Mouse (Mus musculus) ovary, postnatal 36 days (tissue): ENCODE data around the gene Cxcr5.
A peak's percentile ranks its signal among the peaks of the same experiment; 100 is the strongest.

Experiments used
- DNase-seq: peaks from one replicate; pipeline ENCODE4 v3.0.0; 2022; ENCODE audit warnings: low spot score, mixed read lengths

Gene Cxcr5

DNA sequence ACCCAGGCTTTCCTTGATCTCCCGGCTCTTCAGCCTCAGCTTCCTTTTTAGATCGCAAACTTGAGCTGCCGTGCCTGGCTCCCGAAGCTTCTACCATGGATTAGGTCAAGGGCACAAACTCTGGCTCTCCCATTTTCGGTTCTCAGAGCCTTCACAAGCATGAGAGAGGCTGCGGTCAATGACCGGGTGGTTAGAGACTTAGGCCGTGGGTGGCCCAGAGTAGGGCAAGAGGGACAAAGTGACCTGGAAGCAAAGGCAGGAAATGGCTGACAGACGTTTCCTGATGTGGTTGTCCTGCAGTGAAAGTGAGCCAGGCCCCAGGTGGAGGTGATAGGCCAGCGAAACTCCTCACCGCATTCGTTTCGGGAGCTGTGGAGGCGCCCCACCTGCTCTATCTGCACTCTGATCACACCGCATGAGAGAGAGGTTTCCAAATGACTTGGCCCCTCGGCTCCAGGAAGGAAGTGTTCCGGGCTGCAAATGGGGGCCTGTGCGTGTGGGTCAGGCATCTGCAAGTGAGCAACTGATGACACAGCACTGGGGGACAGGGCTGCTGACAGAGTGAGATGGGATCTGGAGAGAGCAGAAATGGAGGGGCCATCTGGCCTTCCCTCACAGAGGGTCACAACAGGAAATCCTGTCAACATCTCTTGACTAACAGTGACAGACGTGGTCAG lies 23.9 kb downstream of the Cxcr5 start:
- DNase-seq: no peak

DNA sequence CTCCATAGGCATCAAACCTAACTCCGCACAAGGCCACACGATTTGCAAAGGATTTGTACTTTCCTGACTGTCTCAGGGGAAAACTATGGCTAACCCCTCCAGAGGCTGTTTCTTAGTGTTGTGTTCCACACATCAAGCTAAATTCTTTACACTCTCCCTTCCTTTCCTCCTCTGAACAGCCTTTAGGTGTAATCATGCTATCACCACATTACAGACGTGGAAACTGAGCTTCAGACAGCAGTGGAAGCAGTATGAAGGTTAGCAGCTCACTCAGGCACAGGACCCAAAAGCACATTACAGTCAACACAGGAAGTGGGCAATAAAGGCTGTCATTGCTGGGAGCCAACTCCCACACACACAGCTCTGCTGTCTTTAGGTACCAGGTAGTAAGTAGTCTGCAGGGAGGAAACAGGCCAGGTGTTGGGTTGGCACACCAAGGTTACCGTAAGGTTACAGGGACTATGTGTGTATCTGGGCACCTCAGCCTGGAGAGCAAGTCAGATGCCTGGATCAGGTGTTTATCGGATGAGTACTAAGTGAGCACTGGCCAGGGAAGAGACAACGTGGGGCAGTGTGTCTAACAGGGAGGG lies 28.6 kb downstream of the Cxcr5 start:
- no peak for DNase-seq

DNA sequence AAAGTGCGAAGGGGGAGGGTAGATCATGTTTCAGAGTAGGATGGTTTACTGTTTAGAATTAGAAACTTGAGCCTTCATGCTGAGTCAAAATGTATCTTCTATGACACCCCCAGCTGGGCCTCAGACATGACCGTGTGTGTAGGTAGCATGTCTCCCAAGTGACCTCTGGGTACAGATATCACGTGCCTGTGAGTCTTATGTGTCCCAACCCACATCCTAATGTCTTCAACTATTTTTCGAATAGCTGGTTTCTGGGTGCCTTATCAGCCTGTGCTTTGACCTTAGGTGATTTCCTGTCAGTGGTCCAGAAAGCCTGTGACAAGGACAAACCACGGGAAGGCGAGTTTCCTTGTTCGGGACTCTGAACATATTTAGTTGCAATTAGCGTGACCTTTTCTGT lies 33.3 kb downstream of the Cxcr5 start:
- DNase-seq: no peak

DNA sequence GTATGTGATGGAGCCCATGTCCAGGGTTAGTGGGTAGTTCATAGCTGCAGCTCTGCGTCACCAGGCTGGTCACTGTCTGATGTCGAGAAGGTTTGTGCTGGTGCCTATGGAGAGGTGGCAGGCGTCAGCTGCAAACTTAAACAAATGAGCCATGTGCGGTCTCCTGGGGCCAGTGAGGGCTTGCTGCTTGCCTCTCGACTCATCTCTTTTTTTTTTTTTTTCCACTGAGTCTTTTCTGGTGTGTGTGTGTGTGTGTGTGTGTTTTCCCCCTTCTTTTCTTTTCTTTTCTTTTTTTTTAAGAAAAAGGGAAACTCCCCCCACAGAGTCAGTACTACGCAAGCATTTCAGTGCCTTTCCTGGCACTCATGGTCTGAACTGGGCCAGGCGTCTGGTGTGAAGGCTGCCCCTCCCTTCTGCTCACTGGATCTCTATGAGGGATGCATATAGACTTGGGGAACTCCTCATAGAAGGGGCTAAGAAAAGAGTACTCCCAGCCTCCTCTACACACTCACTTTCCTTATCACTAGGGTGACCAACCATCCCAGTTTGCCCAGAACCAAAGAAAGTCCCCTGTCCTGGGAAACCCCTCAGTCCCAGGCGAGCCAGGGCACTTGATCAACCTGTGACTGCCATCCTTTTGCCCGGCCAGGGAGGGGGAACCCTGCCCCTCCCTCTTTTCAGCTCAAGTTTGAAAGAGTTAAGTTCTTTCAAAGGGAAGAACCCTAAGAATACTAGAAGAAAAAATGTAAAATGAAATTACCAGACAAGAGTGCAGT lies 35.2 kb downstream of the Cxcr5 start:
- no peak for DNase-seq

DNA sequence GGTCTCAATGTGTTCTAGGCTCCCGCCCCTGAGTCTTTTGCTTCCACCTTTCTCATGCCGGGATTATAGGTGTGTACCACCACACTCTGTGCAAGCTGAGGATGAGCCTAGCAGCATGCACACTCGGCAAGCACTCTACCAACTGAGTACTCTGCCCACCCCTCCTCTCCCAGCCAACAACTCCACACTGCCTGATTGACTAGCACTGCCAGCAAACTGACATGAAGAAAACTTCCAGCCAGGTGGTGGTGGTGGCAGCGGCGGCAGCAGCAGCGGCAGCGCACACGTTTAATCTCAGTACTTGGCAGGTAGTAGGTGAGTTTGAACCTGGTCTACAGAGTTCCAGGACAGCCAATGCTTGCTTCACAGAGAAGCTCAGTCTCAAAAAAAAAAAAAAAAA lies 36.1 kb downstream of the Cxcr5 start:
- no peak for DNase-seq

DNA sequence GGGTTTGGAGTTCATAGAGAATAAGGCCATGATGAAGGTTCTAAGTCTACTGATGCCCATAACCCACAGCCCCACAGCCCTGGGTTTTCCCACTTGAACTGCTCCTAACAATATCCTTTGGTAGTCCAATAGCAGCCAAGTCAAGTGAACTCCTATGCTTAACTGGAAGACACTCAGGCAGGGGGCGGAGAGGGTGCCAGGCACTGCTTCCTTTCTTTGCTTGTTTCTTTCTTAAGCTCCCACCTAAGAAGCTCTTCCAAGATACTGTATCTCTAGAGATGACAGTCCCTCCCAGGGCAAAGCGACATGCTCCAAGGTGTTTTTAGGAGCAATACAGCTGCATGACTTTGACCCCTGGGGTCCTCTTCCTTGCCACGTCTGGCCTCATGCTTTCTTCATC lies 36.7 kb downstream of the Cxcr5 start:
- DNase-seq: no peak

DNA sequence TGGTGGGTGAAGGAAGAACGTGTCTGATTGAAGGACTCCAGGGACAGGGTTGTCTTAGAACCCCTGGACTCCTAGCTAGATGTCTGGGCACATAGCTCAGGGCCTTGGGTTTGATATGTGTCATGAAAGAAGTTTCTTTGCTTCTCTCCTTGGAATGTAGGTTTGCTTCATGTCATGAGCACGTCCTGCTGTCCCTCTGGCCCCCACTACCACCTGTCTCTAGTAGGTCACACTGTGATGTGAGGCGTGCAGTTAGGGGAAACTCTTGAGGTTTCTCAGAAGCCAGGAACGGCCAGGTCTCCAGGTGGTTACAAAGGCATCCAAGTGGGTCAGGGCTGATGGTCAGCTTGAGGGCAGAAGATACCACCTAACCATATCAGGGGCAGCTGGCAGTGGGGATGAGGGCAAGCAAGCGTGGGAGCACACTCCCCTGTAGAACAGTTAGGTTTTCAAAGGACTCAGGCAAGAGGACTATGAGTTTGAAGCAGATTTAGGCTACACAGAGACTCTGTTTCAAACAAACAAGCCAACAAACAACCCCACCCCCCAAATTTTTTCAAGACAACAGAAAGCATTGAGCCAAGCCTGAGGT lies 37.3 kb downstream of the Cxcr5 start:
- no peak for DNase-seq

DNA sequence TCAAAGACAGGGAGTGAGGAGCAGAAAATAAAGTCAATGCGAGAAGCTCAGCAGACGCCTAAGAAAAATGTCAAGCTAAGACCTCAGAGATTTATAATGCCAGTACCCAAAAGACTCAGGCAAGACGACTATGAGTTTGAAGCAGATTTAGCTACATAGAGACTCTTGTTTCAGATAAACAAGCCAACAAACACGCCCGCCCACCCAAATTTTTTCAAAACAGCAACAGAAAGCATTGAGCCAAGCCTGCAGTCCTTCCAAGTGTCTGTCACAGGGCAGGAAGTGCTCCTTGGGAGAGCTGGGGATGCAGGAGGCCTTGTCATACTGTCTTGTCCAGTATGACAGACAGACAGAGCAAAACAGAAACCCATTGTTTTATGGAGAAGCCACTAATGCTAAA lies 38.0 kb downstream of the Cxcr5 start:
- no peak for DNase-seq

DNA sequence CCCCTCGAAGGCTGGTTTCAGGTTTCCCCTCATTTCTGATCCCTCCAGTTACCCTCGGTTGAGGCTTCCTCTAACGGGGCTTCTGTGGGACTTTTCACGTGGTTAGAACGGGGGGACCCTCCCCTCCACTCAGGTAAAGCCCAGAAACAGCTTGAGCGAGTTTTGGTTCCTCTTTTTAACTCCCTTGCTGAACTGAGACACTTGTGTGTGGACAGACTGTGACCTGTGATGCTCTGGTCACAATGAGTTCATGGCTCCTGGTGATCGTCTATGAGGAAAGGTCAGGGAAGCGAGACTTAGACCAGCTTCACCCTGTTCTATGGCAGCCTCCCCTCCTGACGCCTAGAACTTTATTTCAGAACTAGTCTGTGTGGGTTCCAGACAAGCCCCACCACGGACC lies 39.8 kb downstream of the Cxcr5 start:
- DNase-seq: no peak

DNA sequence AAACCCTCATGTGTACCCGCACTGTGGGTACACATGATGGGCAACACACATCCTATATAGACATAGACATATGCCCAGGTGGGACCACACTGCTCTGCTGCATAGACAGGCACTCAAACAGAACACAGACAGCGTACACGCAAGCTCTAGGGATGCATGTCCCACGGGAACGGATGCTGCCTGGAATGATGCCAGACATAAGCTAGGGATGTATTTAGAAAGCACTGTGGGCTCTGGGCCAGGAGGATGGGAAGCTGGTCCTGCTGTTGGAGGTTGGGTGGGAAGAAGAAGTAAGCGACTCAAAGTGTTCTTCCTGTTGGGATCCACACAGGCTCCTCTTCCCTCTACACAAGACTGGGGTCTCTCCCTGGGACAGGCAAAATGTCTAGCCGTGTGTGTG lies 43.6 kb downstream of the Cxcr5 start:
- DNase-seq: no peak

DNA sequence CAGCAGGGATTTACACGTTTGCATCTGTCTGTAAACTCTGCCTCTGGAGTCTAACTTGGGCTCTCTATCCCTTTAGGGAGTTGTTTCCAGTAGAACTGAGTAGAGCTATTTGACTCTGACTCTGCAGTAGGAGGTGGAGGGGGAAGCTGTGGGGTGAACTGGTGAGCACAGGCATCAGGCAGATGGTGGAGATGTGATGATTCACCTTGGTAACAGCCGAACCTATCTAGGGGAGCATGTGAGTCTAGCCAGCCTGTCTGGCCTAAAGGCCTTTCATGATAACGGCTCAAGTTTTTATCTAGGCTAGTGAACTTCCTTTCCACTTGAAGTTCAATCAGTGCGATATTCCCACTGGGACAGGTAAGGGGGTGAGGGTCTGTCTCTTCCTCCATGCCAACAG lies 44.3 kb downstream of the Cxcr5 start:
- DNase-seq: no peak

DNA sequence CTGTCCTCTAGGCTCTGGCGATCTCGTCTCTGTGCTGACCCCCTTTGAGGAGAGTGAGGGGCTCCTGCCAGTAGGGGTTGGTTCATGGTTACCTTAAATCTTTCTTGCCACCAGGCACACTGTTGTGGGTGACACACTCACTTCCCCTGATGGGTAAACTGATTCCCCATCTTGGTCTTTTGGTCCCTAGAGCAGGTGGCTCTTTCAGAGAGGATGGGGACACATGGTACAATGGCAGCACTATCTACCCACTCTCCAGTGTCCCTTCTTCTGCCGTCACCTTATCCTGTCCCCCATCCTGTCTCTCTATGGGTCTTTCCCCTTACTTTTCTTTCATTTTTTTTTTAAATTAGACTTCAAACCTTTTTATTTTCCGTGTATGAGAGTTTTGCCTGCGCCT lies 45.8 kb downstream of the Cxcr5 start:
- DNase-seq: no peak

DNA sequence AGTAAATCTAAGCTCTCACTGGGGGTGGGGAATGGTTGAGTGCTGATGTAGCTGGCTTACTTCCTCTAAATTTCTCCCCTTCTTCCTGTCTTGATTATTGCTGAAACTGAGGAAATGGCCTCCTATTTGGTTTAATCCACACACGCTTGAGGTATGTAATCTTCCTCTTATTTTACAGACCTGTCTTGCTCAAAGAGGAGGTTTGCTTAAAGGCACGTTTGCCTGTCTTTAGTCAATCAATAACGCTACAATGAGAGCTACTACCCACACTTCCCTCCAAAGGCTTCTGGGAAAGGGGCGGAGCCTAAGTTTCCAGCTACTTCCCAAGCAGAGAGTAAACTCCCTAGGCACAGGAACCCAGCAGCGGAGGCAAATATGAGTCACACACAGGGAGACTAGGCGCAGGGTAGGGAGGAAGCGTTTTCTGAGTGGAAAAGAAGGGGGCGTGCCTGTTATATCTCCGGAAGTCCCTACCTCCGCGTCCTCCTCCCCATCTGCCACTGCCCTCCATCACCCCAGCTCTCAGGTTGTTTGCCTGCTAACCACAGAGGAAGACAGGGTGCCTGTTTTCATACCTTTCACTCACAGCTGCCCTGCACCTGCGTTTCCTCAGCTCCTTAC lies 46.4 kb downstream of the Cxcr5 start:
- peak; percentile 29 for DNase-seq

DNA sequence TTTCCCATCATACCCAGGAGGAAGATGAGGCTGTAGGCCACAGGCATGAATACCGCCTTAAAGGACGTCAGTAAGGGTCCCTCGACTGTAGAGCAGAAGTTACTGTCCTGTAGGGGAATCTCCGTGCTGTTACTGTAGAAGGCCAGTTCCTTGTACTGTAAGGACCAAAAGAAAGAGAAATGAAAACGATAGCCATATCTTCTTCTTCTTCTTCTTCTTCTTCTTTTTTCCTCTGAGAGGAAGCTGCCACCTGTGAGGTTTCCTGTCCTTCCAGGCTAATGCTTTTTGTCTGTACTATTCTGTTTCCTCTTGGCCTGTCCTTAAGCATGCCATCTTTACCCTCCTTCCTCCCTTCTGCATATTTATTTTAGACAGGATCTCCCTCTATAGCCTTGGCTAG lies 47.5 kb downstream of the Cxcr5 start:
- DNase-seq: no peak

DNA sequence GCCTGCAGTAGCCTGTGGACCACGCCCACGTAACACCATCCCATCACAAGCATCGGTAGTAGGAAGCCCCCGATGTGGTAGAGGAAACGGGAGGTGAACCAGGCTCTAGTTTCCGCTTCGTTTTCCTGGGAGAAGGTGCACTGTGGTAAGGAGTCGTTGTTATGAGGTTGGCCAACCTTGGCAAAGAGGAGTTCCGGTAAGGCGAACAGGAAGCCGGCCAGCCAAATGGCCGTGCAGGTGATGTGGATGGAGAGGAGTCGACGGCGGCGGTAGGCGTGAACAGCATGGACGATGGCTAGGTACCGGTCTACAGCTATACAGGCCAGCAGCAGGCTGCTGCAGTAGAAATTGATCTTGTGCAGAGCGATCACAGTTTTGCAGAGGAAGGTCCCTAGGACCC lies 48.1 kb downstream of the Cxcr5 start:
- no peak for DNase-seq

DNA sequence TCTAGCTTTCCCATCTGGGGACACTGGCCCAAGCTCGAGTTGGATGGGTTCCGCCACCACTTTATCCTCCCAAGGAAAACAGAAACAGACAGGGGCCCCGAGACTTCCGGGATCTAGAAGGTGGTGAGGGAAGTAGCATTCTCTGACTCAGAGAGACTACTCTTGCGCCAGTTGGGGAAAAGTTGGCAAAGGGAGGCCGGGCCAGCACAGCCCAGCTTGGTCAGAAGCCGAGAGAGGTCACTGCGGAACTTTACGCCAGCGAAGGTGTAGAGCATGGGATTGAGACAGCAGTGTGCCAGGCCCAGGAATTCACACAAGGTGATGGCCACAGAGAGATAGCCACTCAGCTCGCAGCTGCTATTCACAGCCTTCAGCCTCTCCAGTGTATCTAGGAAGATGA lies 48.6 kb downstream of the Cxcr5 start:
- no peak for DNase-seq

DNA sequence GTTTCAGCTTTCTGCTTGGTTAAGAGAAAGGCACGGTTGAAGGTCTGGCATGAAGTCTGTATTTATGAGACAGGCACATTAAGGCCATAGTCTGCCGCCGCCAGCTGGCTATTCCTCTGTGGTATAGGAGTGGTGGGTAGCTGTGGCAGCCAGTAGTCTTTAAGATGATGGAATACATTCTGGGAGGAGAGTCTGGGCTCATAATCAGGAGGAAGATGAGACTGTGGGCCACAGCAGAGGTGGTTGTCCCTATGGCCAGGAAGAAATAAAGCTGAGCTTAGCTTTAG lies 49.0 kb downstream of the Cxcr5 start:
- no peak for DNase-seq

DNA sequence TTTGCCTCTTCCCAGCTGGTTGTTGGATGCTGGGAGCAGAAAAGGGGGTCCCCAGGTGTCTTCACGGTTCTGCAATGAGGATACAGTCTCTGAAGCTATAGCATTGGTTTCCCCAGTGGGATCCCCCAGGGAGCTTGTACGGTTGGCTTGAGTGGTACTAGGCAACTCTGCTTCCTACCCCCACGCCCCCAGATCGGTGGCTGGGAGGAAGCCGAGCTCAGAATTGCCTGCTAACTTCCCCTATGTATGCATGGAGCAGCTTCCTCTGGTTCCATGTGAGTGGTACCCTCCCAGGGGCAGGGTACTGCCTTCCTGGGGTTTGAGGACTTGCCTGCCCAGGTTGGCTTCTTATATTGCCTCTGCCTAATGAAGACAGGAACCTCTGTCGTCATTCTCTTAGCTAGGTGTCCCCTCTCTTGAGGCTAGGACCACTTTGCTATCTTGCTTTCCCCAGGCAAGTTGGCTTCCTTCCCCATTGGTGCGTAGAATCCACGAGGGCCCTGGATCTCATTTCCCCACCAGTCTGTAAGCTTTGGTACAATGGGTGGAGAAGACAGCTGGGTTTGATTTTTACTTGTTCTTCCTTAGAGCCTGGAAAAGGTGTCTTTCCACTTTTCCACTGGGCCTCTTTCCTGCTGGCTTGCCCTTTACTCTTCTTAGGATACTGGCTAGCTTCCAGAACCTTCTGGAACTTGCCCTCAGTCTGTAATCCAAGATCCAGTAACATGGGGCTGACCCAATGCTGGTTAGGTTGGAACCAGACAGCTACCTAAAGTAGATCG lies 49.6 kb downstream of the Cxcr5 start:
- DNase-seq: no peak

DNA sequence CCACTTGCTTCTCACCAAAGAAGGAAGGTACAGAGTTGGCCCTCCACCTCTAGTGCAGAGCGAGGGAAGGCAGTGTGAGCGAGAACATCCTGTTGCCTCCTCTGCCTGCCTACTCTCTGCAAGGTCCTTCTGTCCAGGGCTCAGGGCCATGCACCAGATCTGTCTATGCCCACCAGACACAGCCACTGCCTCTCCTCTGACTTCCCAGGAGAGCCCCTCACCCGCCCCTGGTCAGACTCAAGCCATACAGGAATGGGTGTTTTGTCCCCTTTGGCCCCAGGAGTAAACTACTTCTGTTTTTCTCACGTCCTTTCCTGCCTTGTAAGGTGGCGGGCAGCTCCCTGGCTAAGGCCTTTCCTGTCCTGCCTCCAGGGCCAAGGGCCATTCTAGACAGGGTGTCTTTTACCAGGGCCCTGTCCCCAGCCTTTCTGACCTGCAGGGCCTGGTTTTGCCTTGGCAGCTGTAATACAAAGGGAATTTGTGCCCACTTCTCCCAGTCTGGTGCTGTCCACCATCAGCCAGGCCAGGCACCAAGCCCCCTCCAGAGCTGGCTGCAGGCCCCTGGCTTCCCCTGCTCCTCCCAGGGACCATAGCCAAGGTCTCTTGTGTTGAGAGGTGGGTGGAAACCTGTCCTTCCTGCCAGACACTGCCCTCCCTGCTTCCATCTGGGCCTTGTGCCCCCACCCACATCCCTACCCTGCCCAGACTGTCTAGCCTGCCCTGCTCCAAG lies 50.6 kb downstream of the Cxcr5 start:
- peak; percentile 44 for DNase-seq

DNA sequence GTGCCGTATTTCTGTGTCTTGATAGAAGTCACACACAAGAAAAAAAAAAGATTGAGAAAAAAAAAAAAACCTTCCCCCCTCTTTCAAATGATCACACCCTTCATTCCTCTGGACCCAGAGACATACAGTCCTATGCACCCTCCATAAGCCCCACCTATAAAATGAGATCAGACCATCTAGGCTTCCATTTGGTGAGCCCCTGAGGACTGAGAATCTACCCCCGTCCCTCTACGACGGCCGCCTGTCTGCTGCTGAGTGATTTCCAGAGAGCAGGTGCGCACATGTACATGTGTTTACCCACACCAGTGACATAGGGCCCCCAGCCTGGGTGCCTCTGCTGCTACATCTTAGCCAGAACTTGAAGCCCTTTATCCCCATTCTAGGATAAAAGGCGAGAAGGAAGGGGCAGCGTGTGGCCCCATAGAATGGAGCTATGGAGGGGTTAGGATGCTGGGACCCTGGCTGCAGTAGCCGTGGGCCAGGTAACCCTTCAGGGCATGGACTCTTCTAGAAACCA lies 51.3 kb downstream of the Cxcr5 start:
- DNase-seq: no peak
